Mouse (Mus musculus): ENCODE data around the gene Camta1. TPM values are rescaled to one million over a fixed set of nuclear protein-coding genes. Genes with fewer than 3 reads are reported as not detected.

Gene Camta1
- polyA plus RNA-seq, 1 experiment from 2014 or later = 66.4 TPM

DNA sequence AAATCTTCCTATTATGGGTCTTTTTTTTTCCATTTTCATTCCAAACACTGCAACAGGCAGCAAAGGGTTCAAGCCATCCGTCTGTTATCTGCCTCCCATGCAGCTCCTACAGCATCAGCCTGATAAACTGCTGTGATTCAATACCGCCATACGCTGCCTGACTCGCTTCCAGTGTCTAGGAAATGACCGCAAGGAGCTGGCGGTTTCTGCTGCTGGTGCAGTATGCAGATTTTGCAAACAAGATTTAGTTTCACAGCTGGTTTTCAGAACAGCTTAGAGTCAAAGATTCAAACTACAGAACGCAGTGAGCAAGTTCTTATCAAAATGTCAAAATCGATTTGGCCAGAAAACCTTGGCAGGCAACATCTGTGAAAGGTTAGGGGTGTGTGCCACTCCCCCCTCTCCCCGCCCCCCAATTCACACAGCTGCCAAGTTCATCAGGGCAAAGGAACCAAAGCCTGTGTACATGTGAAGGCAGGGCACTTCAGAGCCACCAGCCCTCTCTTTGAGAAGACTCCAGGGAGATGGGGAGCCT lies 325.7 kb downstream of the Camta1 start:
- Histone ChIP-seq H3K36me3 (no peaks in the 10 kb centered on the region), H3K4me2 (no peak overlapping the region), H3K4me3 (no peak overlapping the region), H3K27ac (no peak overlapping the region), H3K9me3 (no peaks in the 10 kb centered on the region), H3K9ac (no peak overlapping the region), H3K27me3 (0 out of 2 replicates have a peak, but pooled peaks cover 3% of the 10 kb centered on the region), H3K4me1 (peaks cover 17% of the 10 kb centered on the region)
- WGBS = 38% methylated on average over 9 of the region's 9 CpGs
- no peak for ATAC-seq (ENCODE audit: insufficient number of reproducible peaks, low FRiP score, low TSS enrichment, low read depth)

DNA sequence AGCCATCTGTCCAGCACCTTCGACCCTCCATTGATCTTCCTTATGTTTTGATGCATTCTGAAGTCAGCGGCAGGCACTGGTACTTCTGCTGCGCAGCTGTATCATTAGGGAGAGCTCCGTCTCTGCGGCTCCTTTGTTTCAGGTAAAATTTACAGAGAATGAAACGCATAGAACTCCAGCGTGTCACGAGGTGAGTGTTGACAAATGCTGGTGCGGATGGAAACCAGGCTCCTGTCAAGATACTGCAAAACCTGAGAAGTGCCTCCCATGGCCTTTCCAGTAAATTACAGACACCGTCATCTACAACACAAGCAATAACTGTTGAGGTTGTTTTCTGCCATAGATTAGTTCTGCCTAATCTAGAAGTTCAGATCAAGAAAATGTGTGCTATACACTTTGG lies 328.2 kb downstream of the Camta1 start:
- 40% methylated on average over 10 of the region's 10 CpGs for WGBS
- Histone ChIP-seq H3K9me3 (no peaks in the 10 kb centered on the region), H3K4me3 (no peak overlapping the region), H3K27me3 (no peaks in the 10 kb centered on the region), H3K9ac (no peak overlapping the region), H3K4me1 (peaks cover 7% of the 10 kb centered on the region), H3K27ac (no peak overlapping the region), H3K36me3 (no peaks in the 10 kb centered on the region), H3K4me2 (no peak overlapping the region)
- ATAC-seq (ENCODE audit: insufficient number of reproducible peaks, low FRiP score, low TSS enrichment, low read depth) = no peak

- Histone ChIP-seq H3K36me3 (no peaks in the 10 kb centered on the region), H3K9ac (no peak overlapping the region), H3K27me3 (no peaks in the 10 kb centered on the region), H3K4me2 (no peak overlapping the region), H3K9me3 (no peaks in the 10 kb centered on the region), H3K4me1 (0 out of 2 replicates have a peak, but pooled peaks cover 3% of the 10 kb centered on the region), H3K4me3 (no peak overlapping the region), H3K27ac (no peak overlapping the region)
- no peak for ATAC-seq (ENCODE audit: insufficient number of reproducible peaks, low FRiP score, low TSS enrichment, low read depth)
- WGBS = 89% methylated on average over 4 of the region's 4 CpGs
Observed at GRCm38 (mm10) chr4:151528436-151528835, 333.2 kb downstream of the Camta1 start.

GRCm38 (mm10) chr4:151527763-151528162 lies 333.9 kb downstream of the Camta1 start:
- no peak overlapping the region for H3K4me2 ChIP-seq
- H3K9ac ChIP-seq = no peak overlapping the region
- 76% methylated on average over 3 of the region's 3 CpGs for WGBS
- H3K27ac ChIP-seq = no peak overlapping the region
- no peak for ATAC-seq (ENCODE audit: insufficient number of reproducible peaks, low FRiP score, low TSS enrichment, low read depth)
- H3K27me3 ChIP-seq = no peaks in the 10 kb centered on the region
- H3K4me1 ChIP-seq = 0 out of 2 replicates have a peak, but pooled peaks cover 3% of the 10 kb centered on the region
- H3K9me3 ChIP-seq = no peaks in the 10 kb centered on the region
- H3K4me3 ChIP-seq = no peak overlapping the region
- H3K36me3 ChIP-seq = no peaks in the 10 kb centered on the region

DNA sequence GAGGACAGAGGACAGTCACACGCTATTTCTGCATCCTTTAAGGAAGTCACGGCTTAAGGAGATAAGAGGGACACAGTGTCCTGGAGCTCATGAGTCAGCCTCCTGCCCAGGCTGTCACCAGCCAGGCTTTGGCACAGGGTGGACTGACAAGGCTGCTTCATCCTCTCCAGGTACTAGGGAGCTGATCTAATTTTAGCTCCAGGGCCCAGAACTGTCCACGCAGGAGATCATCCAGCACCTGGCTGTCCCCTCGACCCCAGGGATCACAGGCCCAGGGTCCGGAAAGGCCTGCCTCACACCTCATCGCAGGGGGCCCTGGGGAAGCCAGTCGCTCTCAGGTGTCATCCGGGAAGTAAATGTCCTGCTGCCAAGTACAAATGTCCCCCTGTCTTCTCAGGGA lies 341.6 kb downstream of the Camta1 start:
- peaks cover 16% of the 10 kb centered on the region for H3K4me1 ChIP-seq
- no peak overlapping the region for H3K9ac ChIP-seq
- H3K27me3 ChIP-seq = no peaks in the 10 kb centered on the region
- H3K4me3 ChIP-seq = no peak overlapping the region
- WGBS = 23% methylated on average over 8 of the region's 8 CpGs
- H3K4me2 ChIP-seq = no peak overlapping the region
- H3K36me3 ChIP-seq = no peaks in the 10 kb centered on the region
- no peak overlapping the region for H3K27ac ChIP-seq
- no peaks in the 10 kb centered on the region for H3K9me3 ChIP-seq
- 0 out of 2 replicates have a peak, but pooled peaks have one; percentile 26 for ATAC-seq (ENCODE audit: insufficient number of reproducible peaks, low FRiP score, low TSS enrichment, low read depth)

DNA sequence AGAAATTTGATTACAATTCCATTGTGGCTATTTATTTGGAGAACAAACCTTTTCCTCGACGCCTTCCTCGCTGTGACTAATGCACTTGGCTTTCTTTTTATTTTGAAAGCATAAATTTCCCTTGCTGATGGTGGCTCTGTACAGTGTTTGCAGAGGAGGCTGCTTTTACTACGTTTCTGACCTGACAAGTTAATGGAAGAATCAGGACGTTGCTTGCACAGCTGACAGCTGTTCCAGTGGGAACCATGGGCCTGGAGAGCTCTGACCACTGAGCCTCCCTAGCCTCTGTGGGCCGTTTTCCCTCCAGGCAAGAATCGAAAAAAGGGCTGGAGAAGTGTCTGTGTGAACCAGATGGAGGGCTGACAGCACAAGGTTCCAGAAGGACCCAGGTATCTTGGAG lies 342.7 kb downstream of the Camta1 start:
- no peaks in the 10 kb centered on the region for H3K9me3 ChIP-seq
- no peak for ATAC-seq (ENCODE audit: insufficient number of reproducible peaks, low FRiP score, low TSS enrichment, low read depth)
- no peak overlapping the region for H3K4me3 ChIP-seq
- WGBS = 54% methylated on average over 7 of the region's 7 CpGs
- H3K9ac ChIP-seq = no peak overlapping the region
- H3K36me3 ChIP-seq = no peaks in the 10 kb centered on the region
- H3K27me3 ChIP-seq = no peaks in the 10 kb centered on the region
- H3K27ac ChIP-seq = no peak overlapping the region
- peaks cover 16% of the 10 kb centered on the region for H3K4me1 ChIP-seq
- no peak overlapping the region for H3K4me2 ChIP-seq

DNA sequence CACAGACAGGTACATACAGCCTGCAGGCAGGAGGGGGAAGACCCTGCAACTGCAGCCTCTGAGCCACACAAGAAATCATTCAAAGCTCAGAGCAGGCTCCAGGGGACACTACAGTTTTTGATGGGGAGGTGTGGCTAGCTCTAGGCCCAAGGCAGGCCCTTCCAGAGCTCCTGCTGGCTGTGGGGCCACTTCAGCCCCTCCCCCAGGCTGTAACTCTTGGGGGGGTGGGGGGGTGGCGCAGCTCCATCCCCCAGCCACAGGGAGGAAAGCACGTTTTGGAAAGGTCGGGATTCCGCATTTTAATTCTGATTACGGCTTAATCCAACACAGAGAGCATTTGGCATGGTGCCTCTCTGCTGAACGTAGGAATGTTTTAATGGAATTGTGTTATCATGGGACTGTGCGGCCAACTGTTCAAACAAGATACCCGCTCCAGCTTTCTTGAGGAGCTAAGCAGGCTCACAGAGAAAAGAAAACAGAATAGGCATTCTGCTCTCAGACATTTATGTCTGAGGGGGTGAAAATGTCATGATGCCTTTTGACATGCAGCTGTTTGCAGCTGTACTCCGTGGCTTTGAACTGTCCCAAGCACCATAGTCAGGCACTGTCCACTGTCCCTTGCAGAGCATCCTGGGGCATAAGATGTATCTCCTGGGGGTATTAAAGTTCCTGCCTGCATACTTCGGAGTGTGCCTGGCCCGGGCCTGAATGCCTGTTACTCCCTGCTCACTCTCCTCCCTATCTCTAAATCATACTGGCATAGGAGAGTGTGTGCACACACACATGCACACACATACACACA lies 344.5 kb downstream of the Camta1 start:
- Histone ChIP-seq H3K27me3 (no peaks in the 10 kb centered on the region), H3K9me3 (no peaks in the 10 kb centered on the region), H3K36me3 (no peaks in the 10 kb centered on the region), H3K4me3 (no peak overlapping the region), H3K27ac (peak overlapping the region; percentile 44; the same call in 1 of the 2 replicates), H3K9ac (no peak overlapping the region), H3K4me2 (no peak overlapping the region), H3K4me1 (peaks cover 16% of the 10 kb centered on the region)
- 20% methylated on average over 11 of the region's 11 CpGs for WGBS
- ATAC-seq (ENCODE audit: insufficient number of reproducible peaks, low FRiP score, low TSS enrichment, low read depth) = peak; percentile 46; the same call in 1 of the 2 replicates

- Histone ChIP-seq H3K27ac (no peak overlapping the region), H3K4me2 (no peak overlapping the region), H3K27me3 (no peaks in the 10 kb centered on the region), H3K4me3 (no peak overlapping the region), H3K9ac (no peak overlapping the region), H3K4me1 (peaks cover 13% of the 10 kb centered on the region), H3K9me3 (no peaks in the 10 kb centered on the region), H3K36me3 (no peaks in the 10 kb centered on the region)
- no peak for ATAC-seq (ENCODE audit: insufficient number of reproducible peaks, low FRiP score, low TSS enrichment, low read depth)
- WGBS = 79% methylated on average over 5 of the region's 5 CpGs
Observed at GRCm38 (mm10) chr4:151515316-151515715, 346.4 kb downstream of the Camta1 start.

- H3K27ac ChIP-seq = no peak overlapping the region
- no peak overlapping the region for H3K4me3 ChIP-seq
- ATAC-seq (ENCODE audit: insufficient number of reproducible peaks, low FRiP score, low TSS enrichment, low read depth) = no peak
- H3K4me2 ChIP-seq = no peak overlapping the region
- no peaks in the 10 kb centered on the region; the same call in 1 of the 2 replicates for H3K4me1 ChIP-seq
- H3K36me3 ChIP-seq = no peaks in the 10 kb centered on the region
- H3K9ac ChIP-seq = no peak overlapping the region
- WGBS = 89% methylated on average over 4 of the region's 4 CpGs
- H3K9me3 ChIP-seq = no peaks in the 10 kb centered on the region
- no peaks in the 10 kb centered on the region for H3K27me3 ChIP-seq
Observed at GRCm38 (mm10) chr4:151511092-151511491, 350.6 kb downstream of the Camta1 start.

DNA sequence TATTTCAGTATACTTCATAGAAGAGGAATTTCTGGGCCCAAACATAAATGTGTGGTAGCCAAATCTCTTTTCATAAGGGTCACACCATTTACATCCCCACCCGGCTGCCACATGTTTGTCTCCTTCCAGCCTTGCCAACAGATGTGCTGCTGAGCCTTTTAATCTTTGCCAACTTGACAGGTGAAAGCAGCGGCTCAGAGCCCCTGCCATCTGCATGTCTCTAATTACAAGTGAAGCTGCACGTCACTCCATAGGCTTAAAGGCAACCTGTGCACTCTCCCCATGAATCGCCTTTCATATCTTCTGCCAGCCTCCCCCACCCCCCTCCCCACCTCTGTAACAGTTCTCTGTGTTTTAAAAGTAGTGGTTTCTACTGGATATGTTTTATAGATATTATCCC lies 351.3 kb downstream of the Camta1 start:
- Histone ChIP-seq H3K9me3 (no peaks in the 10 kb centered on the region), H3K4me2 (no peak overlapping the region), H3K9ac (no peak overlapping the region), H3K4me3 (no peak overlapping the region), H3K27ac (no peak overlapping the region), H3K4me1 (no peaks in the 10 kb centered on the region; the same call in 1 of the 2 replicates), H3K36me3 (no peaks in the 10 kb centered on the region), H3K27me3 (no peaks in the 10 kb centered on the region)
- no peak for ATAC-seq (ENCODE audit: insufficient number of reproducible peaks, low FRiP score, low TSS enrichment, low read depth)
- 19% methylated on average over 4 of the region's 4 CpGs for whole genome bisulfite sequencing

DNA sequence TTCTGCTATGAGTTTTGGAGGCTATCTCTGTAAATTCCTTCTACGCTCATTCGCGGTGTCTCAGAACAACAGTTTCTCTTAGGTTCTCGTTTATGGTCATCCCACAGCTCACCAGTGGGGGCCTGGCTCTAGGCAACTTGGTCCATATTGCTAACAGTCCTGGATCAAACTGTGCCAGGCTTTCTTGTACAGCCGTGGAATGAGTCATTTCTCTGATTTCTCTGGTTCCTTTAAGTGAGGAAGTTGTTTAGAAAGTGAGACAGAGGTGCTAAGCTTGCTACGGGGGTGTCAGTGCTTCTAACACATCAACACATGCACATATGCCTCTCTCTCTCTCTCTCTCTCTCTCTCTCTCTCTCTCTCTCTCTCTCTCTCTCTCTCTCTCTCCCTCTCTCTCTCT lies 355.0 kb downstream of the Camta1 start:
- H3K4me2 ChIP-seq = no peak overlapping the region
- H3K9ac ChIP-seq = no peak overlapping the region
- H3K4me1 ChIP-seq = no peaks in the 10 kb centered on the region; the same call in 1 of the 2 replicates
- H3K27me3 ChIP-seq = no peaks in the 10 kb centered on the region
- 59% methylated on average over 6 of the region's 6 CpGs for WGBS
- H3K9me3 ChIP-seq = no peaks in the 10 kb centered on the region
- no peaks in the 10 kb centered on the region for H3K36me3 ChIP-seq
- ATAC-seq (ENCODE audit: insufficient number of reproducible peaks, low FRiP score, low TSS enrichment, low read depth) = no peak
- H3K27ac ChIP-seq = no peak overlapping the region
- no peak overlapping the region for H3K4me3 ChIP-seq

GRCm38 (mm10) chr4:151498481-151499276 lies 363.0 kb downstream of the Camta1 start:
- no peak for ATAC-seq (ENCODE audit: insufficient number of reproducible peaks, low FRiP score, low TSS enrichment, low read depth)
- H3K27me3 ChIP-seq = no peaks in the 10 kb centered on the region
- no peaks in the 10 kb centered on the region for H3K4me1 ChIP-seq
- H3K4me3 ChIP-seq = no peak overlapping the region
- no peaks in the 10 kb centered on the region for H3K9me3 ChIP-seq
- no peak overlapping the region for H3K9ac ChIP-seq
- H3K36me3 ChIP-seq = no peaks in the 10 kb centered on the region
- 73% methylated on average over 5 of the region's 5 CpGs for WGBS
- no peak overlapping the region for H3K27ac ChIP-seq
- H3K4me2 ChIP-seq = no peak overlapping the region

Measured in limb, embryonic 15.5 days (tissue).